Mouse (Mus musculus) MN1 (cell line): Measurements from ENCODE around the gene 4921504E06Rik.

Experiments used
- DNase-seq: peaks from one replicate; pipeline ENCODE4 v3.0.0-alpha.2; 2016; ENCODE audit warnings: low spot score

4921504E06Rik gene

DNA sequence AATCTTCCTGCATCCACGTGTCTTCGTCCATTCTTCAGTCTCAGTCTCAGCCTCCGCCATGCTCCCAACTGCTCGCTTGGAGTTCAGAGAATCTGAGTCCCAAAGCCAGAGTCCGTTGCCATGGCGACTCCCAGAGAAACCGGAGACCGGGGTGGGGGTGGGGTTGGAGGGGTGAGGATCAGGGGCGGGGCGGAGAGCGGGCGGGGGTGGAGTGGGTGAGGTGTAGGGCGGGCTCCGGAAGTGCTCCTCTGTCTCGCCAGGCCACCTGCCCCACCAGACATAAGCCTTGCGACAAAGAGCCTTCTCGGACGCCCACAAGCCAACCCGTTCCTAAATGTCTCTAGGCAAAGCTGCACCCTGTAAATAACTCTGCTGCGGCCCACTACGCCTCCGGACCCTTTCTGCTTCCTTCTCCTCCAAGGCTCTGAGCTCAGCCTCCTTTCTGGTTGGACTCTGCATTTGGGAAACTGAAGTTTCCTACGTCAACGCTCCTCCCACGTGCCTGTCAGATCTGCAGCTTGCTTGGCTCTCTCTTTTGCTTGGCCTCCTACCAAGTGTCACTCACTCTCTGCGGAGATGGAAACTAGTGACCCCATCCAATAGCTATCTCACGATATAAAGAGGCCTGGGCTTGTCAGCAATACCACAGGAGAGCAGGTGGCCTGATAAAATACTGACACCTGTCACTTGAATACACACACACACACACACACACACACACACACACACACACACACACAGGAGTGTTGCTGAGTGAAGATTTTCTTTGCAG lies at the start of gene 4921504E06Rik:
Gene 4921504E06Rik (minus strand): TSS at position 94 of the 772 bp plus-strand sequence.
- DNase-seq, result no peak

DNA sequence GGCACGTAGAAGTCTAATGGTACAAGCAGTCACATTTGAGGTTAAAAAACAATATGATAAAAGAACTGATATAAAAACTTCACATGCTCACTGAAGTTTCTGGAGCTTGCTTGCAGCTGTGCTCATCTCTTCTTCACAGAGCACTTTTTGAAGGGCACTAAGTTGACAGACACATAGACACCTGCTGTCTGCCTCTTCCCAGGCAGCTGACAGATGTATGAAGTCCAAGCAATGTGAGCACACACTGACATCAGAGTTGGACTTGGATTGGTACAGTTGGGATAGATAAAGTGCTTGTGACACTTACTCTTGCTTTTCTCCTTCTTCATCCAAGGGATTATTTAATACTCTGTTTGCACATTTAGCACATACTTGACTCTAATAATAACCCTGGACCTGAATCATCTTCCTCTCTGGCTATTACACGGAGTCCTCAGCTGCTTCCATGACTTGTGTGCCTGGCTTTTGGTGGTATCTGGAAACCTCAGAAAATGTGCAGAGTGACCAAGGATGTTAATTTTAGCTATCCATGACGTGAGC lies 47.7 kb upstream of the 4921504E06Rik start:
- no peak for DNase-seq

DNA sequence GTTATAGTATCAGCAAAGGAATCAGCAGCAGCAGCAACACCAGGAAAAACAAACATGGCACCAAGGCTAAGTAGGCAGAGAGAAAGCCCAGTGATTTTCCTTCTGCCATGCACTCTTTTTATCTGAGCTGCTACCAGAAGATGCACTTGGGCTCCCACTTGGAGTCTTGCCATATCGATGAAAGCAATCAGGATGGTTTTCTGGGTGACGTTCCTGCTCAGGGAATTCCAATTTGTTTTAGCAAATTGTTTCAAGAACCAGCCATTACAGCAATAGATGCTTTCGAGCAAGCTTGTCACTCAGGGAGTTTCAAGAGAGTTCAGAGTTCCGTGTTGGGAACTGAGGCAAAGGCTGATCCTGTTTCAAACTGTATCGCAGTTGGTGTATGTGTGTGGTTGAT lies 47.1 kb upstream of the 4921504E06Rik start:
- no peak for DNase-seq

DNA sequence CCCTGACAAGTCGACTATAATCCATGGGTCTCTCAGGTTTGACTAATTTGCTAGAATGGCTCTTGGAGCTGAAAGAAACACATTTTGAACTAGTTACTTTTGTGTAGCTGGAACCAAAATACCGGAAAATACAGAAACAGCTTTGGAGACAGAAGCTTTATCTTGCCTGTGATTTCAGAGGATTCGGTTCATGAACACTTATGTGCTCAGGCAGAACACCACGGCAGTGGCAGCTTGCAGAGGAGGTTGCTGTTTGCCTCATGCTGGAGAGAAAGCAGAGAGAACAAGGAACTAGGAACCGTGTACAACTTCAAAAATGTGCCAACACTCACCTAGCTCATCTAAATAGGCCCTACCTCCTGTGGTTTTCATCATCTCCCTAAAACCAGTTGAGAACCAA lies 46.1 kb upstream of the 4921504E06Rik start:
- DNase-seq, result no peak

DNA sequence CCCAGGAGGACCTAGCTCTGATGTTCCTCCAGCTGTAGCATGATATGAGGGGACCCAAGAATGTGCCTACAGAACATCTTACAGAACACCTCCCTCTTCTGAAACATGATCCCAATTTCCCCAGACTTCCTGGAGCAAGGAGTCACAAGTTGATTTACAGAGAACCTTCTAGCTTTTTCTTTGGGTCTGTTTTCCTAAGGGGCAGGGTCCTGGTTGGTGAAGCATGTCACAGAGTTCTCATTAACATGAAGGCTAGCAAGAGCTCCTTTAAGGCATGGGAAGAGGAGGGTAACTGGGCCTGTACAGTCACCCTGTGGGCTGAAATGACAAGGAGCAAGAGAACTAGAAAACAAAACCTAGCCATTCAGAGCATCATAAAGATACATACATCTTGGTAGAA lies 43.3 kb upstream of the 4921504E06Rik start:
- no peak for DNase-seq

DNA sequence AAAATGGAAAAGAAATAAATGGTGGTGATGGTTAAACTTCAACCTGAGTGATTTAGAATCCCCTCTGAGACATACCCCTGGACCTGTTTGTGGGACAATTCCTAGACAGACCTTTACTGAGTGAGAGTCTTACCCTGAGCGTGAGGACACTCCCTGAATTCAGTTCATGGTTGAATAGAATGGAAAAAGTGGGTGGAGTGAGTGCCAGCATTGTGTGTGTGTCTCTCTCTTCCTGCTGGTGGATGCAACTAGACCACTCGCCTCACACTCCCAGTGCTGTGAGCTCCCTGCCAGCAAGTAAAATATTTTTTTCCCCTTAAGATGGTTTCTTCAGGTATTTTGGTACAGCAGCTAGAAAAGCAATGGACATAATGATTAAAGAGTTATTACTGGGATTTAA lies 42.7 kb upstream of the 4921504E06Rik start:
- no peak for DNase-seq

DNA sequence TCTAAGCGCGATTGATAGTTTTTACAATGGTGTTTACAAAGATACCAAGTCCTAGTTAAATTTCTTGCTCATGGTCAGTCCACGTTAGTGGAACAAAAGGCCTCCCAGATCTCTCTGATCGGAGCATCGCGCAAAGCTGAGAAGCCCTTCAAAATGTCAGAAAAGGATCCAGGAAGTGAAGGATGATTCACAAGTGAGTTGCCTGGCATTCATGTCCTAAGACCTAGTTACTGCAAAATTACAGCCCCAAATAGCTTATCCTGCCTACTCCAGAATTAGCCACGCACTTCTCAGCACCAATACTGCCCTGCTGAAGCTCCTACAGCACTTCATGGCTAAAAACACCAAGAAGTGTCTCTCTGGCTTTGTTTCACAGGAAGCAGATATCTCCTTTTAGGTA lies 41.1 kb upstream of the 4921504E06Rik start:
- DNase-seq, result no peak

DNA sequence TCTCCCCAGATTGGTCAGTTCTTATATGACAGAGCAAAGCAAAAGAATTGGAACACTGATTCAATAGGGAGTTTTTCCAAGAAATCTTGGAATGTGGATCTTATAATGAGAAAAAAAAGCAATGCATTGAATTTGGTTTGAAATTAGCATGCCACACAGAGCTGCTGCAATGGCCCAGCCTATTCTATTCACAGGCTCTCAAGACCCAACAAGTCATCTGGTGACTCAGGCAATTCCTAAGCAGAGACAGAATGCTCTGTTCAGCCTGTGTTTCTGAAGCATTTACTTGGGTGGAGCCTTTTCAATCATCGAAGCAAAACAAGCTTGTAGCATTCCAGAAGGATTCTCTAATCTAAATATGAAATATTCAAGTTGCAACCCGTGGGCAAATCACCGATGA lies 26.1 kb upstream of the 4921504E06Rik start:
- no peak for DNase-seq

DNA sequence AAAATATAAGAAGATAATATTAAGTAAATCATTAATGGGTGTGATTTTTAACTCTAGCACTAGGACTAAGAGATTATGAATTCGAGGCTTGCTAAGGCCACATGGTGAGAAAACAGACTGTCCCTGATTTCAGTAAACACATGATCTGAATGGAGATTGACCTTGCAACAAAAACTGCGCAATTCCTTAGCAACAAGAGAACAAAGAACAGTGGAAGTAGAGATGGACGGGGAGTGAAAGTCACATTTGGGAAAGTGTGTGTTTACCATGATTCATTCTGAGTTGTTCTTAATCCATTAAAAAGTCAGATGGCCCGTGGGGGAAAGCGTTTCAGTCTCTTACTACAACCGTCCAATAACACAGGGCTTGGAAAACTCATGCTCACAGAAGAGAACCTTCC lies 25.5 kb upstream of the 4921504E06Rik start:
- DNase-seq, result no peak

DNA sequence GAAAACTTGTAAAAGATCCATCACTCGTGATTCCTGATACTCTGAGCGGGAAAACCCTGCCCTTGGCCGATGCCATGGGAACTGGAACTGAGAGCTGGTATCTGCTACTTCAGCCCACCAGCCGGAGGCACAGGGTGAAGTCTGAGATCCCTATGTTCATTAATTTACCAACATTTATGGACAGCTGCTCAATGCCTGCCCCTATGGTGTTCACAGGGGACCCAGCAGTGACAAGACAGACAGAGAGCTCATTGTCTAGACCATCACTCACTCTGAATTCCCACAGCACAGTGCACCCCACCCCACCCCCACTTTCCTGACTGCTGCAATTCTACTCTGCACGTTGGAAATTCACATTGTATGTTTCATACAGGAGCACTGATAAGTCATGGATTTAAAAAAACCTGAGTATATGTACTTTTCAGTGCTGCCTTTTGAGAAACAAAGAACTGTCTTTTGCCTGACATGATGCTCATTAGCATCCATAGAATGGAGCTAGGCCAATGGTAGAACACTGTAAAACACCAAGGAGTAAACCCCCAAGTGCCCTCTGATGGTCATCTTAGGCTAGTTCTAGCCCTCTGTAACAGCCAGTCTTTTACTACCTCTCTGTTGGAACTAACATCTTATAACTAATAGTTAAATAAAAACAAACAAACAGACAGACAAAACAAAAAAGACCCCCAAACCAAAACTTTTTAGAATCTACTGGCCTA lies 8.6 kb upstream of the 4921504E06Rik start:
- no peak for DNase-seq

DNA sequence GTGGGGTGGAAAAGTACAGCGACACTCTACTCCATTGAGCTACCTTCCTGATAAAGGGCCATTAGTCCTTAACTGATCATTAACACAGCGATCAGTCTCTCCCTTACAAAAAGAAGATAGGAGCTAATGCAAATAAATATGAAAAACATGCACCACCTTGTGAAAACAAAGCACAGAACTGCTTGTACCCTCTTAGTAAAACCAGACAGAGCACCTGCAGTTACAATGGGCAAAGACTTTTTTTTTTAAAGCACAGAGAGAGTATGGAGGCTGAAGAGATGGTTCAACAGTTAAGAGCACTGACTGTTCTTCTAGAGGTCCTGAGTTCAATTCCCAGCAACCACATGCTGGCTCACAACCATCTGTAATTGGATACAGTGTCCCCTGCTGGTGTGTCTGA lies 6.9 kb upstream of the 4921504E06Rik start:
- no peak for DNase-seq

DNA sequence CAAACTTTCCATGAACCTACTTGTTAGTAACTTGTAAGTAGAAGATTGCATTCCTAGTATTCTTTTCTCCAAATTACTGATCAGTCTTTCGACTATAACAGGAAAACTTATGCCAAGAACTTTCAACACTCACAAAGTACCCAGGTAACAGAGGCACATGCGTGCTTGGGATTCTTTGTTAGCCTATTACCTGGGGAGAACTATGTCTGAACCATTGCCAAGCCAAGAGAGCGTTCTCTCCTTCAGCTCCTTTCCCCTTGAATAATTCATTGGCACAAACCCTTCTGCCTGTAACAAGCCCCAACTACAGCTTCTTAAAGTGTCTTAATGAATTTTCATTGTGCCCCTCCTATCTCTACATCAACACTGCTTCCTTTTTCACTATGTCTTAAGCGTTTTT lies 6.4 kb upstream of the 4921504E06Rik start:
- DNase-seq, result no peak

DNA sequence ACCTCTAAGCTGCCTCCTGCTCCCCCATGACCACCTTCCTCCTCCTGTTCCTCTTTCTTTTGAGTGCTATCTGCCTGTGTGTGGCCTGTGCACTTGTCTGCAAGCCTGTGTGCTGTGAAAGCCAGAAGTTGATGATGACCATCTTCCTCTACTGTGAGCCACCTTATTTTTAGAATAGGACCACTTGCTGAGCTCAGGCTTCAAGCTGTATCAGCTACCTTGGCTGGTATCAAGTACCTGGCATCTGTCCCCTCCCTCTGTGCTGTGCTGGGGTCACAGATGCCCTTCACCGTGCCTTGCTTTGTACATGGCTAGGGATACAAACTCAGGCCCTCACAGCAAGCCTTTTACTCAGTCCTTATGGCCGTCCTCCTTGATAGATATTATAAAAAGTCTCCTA lies 2.3 kb downstream of the 4921504E06Rik start:
- no peak for DNase-seq

DNA sequence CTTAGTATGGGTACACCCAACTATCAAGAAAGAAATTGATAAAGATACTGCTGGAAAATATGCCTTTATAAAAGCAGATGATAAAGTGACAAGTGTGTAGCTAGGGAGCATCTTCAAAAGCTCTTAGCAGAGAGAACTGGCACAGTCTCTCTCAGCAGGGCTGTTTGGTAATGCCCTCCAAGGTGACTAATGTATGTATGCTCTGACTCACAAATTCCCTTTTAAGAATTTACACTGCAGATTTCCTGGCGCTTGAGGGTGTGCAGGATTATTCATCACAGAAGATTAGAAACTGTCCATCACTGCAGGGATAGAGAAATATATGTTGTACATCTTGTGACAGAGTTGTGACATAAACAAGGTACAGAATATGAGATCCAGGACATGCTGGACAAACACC lies 12.8 kb downstream of the 4921504E06Rik start:
- DNase-seq, result no peak

DNA sequence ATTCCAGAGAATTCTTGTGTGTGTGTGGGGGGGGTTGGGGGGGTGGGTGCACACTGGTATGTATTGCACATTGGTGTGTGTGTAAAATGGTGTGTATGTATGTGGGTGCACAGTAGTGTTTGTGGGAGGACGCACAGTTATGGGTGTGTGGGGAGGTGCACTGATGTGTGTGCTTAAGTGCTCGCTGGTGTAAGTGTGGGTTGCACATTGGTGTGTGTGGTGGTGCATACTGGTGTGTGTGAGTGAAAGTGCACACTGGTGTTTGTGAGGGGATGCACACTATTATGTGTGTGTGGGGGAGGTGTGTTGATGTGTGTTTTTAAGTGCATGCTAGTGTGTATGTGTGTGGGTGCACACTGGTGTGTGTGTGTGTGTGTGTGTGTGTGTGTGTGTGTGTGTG lies 24.3 kb downstream of the 4921504E06Rik start:
- DNase-seq, result no peak

DNA sequence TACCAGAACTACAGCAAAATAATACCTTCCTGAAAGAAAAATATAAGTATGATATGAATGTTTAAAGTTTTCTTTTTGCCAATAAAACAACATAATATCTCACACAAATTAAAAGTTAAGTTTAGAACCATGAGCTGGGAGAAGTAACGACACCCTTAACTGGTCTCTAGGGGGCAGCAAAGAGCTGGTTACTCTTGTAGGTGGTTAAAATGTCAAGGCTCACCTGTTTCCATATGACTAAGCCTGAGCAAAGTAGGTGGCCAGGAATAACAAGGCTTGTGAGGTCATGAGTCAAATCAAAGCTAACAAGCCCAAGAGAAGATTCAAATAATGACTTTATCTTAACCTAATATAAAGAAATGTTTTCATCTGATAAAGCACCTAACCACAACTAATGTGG lies 24.9 kb downstream of the 4921504E06Rik start:
- DNase-seq, result no peak

DNA sequence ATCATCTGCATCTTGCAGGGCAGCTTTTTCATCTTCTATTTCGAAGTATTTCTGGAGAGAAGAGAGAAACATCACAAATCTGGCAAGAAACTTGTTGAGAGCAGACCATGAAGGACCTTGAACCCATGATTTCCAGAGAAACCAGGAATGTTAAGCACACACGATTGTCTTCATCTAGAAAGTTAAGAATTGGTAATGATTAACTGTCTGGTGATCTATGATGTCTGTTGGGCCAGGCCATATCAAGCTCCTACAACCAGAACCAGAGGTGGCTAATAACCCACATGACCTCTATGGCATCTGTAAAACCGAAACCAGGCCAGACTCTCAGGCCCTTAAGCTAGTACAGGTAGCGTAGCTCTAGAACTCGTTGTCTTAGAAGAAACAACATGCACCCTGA lies 29.6 kb downstream of the 4921504E06Rik start:
- no peak for DNase-seq

DNA sequence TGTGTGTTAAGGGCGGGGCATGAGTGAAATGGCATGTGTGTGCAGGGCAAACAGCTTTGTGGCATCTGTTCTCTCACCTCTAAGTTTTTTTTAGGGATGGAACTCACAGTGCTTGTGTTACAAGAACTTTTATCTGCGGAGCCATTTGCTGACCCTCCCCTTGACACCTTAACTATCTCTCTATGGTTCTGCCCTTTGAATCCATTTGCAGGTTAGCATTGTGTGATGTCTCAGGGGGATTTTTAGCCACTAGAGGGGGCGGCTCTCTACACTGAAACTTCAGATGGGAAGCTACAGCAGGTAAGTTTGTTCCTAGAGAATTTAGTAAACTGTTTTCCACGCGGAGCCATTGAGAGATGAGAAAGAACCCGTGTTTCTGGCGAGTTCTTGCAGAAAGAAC lies 32.1 kb downstream of the 4921504E06Rik start:
- no peak for DNase-seq

DNA sequence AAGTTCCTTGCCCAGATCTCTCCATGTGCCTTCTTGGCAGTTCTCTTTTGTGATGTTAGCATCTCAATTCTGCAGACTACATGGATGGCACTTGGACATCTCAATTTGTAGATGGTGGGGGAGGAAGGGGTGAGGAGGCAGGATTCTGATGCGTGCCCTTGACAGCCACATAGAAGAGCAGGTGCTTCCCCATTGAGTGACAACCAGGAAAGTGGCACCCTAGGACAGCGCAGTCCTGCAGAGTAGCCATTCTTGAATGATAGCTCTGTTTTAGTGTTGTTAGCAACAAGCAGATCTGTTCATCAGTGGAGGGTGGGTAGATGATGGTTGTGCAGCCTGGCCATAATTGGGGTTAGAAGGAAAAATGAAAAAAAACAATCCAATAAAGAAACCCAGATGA lies 33.1 kb downstream of the 4921504E06Rik start:
- DNase-seq, result no peak

DNA sequence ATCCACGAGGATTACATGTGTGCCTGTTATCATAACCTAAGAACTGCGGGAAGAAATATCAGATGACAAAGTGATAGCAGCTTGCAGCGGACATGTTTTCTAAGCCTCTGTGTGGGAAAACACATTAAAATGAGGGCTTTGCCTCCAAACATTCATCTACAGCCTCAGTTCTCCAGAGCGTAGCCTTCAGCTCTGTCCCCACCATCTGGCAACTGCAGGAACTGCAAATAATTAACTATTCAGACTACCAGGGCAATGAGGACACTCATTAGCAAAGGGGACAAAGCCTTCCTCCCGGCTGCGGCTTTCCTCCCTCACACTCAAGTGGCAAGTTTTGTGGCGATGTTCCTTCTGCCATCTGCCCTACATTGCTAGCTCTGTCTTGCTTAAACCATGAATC lies 33.9 kb downstream of the 4921504E06Rik start:
- DNase-seq, result peak; percentile 44

DNA sequence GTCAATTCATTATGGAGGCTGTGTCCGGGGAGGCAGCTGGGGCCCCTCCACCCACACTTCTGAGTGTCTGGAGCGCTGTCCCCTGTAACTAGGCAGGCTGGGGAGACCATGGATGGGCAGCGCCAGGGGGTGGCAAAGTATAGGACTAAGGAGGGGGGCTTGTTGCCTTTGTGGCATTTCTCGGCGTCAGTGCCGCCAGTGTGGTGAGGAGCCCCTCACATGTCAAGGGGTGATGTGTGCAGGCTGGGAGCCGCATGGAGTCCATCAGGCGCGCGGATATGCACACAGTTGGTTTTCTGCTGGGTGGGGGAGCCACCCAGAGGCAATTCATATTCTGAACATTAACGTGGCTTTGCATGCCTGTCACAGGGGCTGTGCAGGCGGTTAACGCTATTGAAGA lies 35.8 kb downstream of the 4921504E06Rik start:
- no peak for DNase-seq

DNA sequence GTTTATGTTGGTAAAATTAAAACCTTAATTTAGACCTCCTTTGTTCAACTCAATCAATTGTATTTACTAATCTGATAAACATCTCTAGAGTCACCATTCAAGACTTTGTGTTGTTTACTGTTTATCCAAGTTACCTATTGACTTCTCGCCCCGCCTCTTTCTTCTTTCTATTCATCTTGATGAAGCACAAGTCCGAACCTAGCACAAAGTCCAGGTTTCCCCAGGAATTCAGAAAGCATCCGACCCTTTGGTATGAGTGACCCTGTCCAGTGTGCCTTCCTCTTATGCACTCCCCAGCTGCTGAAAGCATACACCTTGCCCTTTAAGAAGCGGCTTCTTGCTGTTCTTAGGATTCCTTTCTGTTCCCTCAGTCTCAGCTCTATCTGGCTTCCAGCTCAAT lies 41.3 kb downstream of the 4921504E06Rik start:
- no peak for DNase-seq

DNA sequence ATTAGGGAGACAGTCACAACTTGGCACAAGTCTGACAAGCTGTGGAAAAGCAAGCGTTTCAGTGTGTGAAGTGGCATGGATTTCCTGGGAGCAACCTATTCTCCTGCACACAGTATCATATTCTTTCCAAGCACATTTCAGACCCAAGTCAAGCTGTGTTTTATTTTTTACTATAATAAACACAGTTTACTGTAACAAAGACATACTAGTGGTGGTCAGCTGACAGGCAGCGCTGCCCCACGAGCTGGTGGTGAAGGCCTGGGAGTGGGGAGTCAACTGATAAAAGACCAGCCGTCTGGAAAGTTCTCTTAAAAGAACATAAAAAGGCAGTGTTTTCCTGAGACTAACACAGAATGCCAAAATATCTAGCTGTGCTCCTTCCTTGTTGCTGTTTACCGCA lies 42.7 kb downstream of the 4921504E06Rik start:
- no peak for DNase-seq
